In the genomic region with DNA sequence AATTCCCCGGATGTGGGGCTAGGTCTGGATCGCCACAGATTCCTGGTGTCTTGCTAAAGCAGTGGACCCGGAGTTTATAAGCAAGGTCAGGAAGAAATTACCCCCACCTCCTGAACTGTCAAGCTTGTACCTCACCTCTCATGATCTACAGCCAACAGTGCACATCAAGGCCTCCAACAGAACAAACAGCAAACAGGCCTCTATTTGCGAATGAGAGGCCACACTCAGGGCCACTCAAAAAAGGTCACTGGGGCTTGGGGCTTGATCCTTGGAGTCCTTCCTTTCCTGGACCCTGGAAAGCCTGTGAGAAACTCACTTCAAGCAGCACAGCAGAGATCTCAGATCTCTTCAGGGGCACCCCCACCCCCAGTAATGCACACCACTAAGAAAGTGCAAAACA, we compare ENCODE assay signal across 8 mouse cellular contexts. TPM values are rescaled to one million over a fixed set of nuclear protein-coding genes. Genes with fewer than 3 reads are reported as not detected.
DNase-seq lines count a peak whose midpoint lies in the region; ATAC-seq and TF ChIP-seq lines count a peak whose summit lies in the region.

No protein-coding gene starts in this region.

- H3K36me3 ChIP-seq in lung, embryonic 15.5 days: no peaks in the 10 kb centered on the region
- H3K36me3 ChIP-seq in intestine, embryonic 16.5 days (ENCODE audit: control insufficient read depth, insufficient read depth, low read length): no peaks in the 10 kb centered on the region
- no peaks in the 10 kb centered on the region for H3K36me3 ChIP-seq in neural tube, embryonic 15.5 days

- WGBS in lung, embryonic 15.5 days: 6% methylated on average over 4 of the region's 4 CpGs
- 11% methylated on average over 4 of the region's 4 CpGs for WGBS in intestine, embryonic 16.5 days
- 15% methylated on average over 4 of the region's 4 CpGs for WGBS in neural tube, embryonic 15.5 days

- H3K4me2 ChIP-seq in lung, embryonic 15.5 days: peak overlapping the region; percentile 72
- H3K4me2 ChIP-seq in intestine, embryonic 16.5 days (ENCODE audit: low read depth, low read length): peak overlapping the region; percentile 89
- peak overlapping the region; percentile 95 for H3K4me2 ChIP-seq in neural tube, embryonic 15.5 days

- H3K27ac ChIP-seq in lung, embryonic 15.5 days: peak overlapping the region; percentile 96; the same call in 1 of the 2 replicates
- H3K27ac ChIP-seq in embryonic fibroblast, embryonic 13.5 days (ENCODE audit: insufficient read depth, low read length): no peak overlapping the region
- H3K27ac ChIP-seq in intestine, embryonic 16.5 days (ENCODE audit: low read length): peak overlapping the region; percentile 95
- H3K27ac ChIP-seq in neural tube, embryonic 15.5 days (replicated peaks): no peak overlapping the region

- H3K27me3 ChIP-seq in lung, embryonic 15.5 days: no peaks in the 10 kb centered on the region
- no peaks in the 10 kb centered on the region for H3K27me3 ChIP-seq in intestine, embryonic 16.5 days (replicated peaks; ENCODE audit: control insufficient read depth, insufficient read depth, low read length)
- no peaks in the 10 kb centered on the region for H3K27me3 ChIP-seq in neural tube, embryonic 15.5 days (replicated peaks)

- no peak for TF ChIP-seq CTCF in embryonic fibroblast, embryonic 13.5 days (IDR thresholded peaks at IDR 0.05; ENCODE audit: borderline replicate concordance, insufficient read depth, low read length)

- no peak for TF ChIP-seq POLR2A in embryonic fibroblast, embryonic 13.5 days (IDR thresholded peaks at IDR 0.05; ENCODE audit: low read depth, low read length)

- peak overlapping the region; percentile 97 for H3K9ac ChIP-seq in lung, embryonic 15.5 days
- peak overlapping the region; percentile 97 for H3K9ac ChIP-seq in intestine, embryonic 16.5 days (ENCODE audit: low read depth, low read length)
- peak overlapping the region; percentile 96 for H3K9ac ChIP-seq in neural tube, embryonic 15.5 days (replicated peaks)

- H3K4me3 ChIP-seq in lung, embryonic 15.5 days: peak overlapping the region; percentile 91
- H3K4me3 ChIP-seq in embryonic fibroblast, embryonic 13.5 days (ENCODE audit: insufficient read depth, low read length): peak overlapping the region; percentile 94
- H3K4me3 ChIP-seq in intestine, embryonic 16.5 days (ENCODE audit: low read length): peak overlapping the region; percentile 99
- H3K4me3 ChIP-seq in neural tube, embryonic 15.5 days (replicated peaks): peak overlapping the region; percentile 99

- DNase-seq in lung, postnatal 36 days: no peak
- no peak for DNase-seq in urinary bladder, adult 2 months (ENCODE audit: low spot score)
- no peak for DNase-seq in gastrocnemius, adult 8-10 months (ENCODE audit: low spot score in 2 of 2)
- no peak for DNase-seq in adipocyte (ENCODE audit: low spot score)

- no peaks in the 10 kb centered on the region for H3K9me3 ChIP-seq in lung, embryonic 15.5 days
- H3K9me3 ChIP-seq in intestine, embryonic 16.5 days (ENCODE audit: control insufficient read depth, low read length): no peaks in the 10 kb centered on the region
- no peaks in the 10 kb centered on the region for H3K9me3 ChIP-seq in neural tube, embryonic 15.5 days (replicated peaks)

- peaks cover 41% of the 10 kb centered on the region for H3K4me1 ChIP-seq in lung, embryonic 15.5 days
- H3K4me1 ChIP-seq in embryonic fibroblast, embryonic 13.5 days (ENCODE audit: control insufficient read depth, insufficient read depth, low read length): no peaks in the 10 kb centered on the region; the same call in 1 of the 2 replicates
- H3K4me1 ChIP-seq in intestine, embryonic 16.5 days (ENCODE audit: control insufficient read depth, insufficient read depth, low read length): peaks cover 55% of the 10 kb centered on the region
- H3K4me1 ChIP-seq in neural tube, embryonic 15.5 days: peaks cover 67% of the 10 kb centered on the region

- ATAC-seq in lung, embryonic 15.5 days (ENCODE audit: borderline replicate concordance, extremely low read depth, low FRiP score, low TSS enrichment): no peak
- no peak for ATAC-seq in intestine, embryonic 16.5 days
- ATAC-seq in neural tube, embryonic 15.5 days (ENCODE audit: low FRiP score): no peak

RNA-seq across cellular contexts. Expression of gene Brd3os, which starts 31.8 kb away (rescaled TPM):
- 6.2 and 7.1 TPM in 2 replicates for polyA plus RNA-seq in lung, embryonic 15.5 days (2015; fragmentation: Nextera tagmentation; extraction: Ambion mirVana)
- 9.0 and 10.0 TPM in 2 replicates for polyA plus RNA-seq in embryonic fibroblast, embryonic 13.5 days (2011; ENCODE audit: insufficient read length, low read depth, missing spikeins)
- 4.6 and 5.5 TPM in 2 replicates for polyA plus RNA-seq in intestine, embryonic 16.5 days (2015; fragmentation: Nextera tagmentation; extraction: Ambion mirVana)
- polyA plus RNA-seq in neural tube, embryonic 15.5 days (2015; fragmentation: Nextera tagmentation; extraction: Ambion mirVana): 40.4 and 45.0 TPM in 2 replicates
- 8.0 and 10.2 TPM in 2 replicates for polyA plus RNA-seq in urinary bladder, adult 2 months (2012; rRNA removed)
- 1 to 10 TPM in 1 of 4 experiments, under 1 TPM in 3; 0.70 to 1.2 (median 0.82) TPM for total RNA-seq in gastrocnemius, adult 8-10 months (2022)

RNA-seq across cellular contexts. Expression of gene Brd3, which starts 33.6 kb away (rescaled TPM):
- polyA plus RNA-seq in lung, embryonic 15.5 days (2015; fragmentation: Nextera tagmentation; extraction: Ambion mirVana): 89.1 and 90.0 TPM in 2 replicates
- 38.7 and 41.4 TPM in 2 replicates for polyA plus RNA-seq in embryonic fibroblast, embryonic 13.5 days (2011; ENCODE audit: insufficient read length, low read depth, missing spikeins)
- 82.5 and 85.9 TPM in 2 replicates for polyA plus RNA-seq in intestine, embryonic 16.5 days (2015; fragmentation: Nextera tagmentation; extraction: Ambion mirVana)
- polyA plus RNA-seq in neural tube, embryonic 15.5 days (2015; fragmentation: Nextera tagmentation; extraction: Ambion mirVana): 98.6 and 99.7 TPM in 2 replicates
- polyA plus RNA-seq in urinary bladder, adult 2 months (2012; rRNA removed): 29.8 and 33.0 TPM in 2 replicates
- total RNA-seq in gastrocnemius, adult 8-10 months (2022): 10 to 100 TPM; 19.4 to 29.0 (median 24.9) TPM

RNA-seq across cellular contexts. Expression of gene Wdr5, which starts 41.0 kb away (rescaled TPM):
- 60.4 and 61.2 TPM in 2 replicates for polyA plus RNA-seq in lung, embryonic 15.5 days (2015; fragmentation: Nextera tagmentation; extraction: Ambion mirVana)
- 36.5 and 39.9 TPM in 2 replicates for polyA plus RNA-seq in embryonic fibroblast, embryonic 13.5 days (2011; ENCODE audit: insufficient read length, low read depth, missing spikeins)
- polyA plus RNA-seq in intestine, embryonic 16.5 days (2015; fragmentation: Nextera tagmentation; extraction: Ambion mirVana): 40.0 and 44.8 TPM in 2 replicates
- 41.7 and 44.4 TPM in 2 replicates for polyA plus RNA-seq in neural tube, embryonic 15.5 days (2015; fragmentation: Nextera tagmentation; extraction: Ambion mirVana)
- 29.1 and 34.4 TPM in 2 replicates for polyA plus RNA-seq in urinary bladder, adult 2 months (2012; rRNA removed)
- total RNA-seq in gastrocnemius, adult 8-10 months (2022): 10 to 100 TPM; 15.4 to 19.7 (median 17.1) TPM

RNA-seq across cellular contexts. Expression of gene Vav2, which starts 47.1 kb away (rescaled TPM):
- polyA plus RNA-seq in lung, embryonic 15.5 days (2015; fragmentation: Nextera tagmentation; extraction: Ambion mirVana): 9.0 and 9.7 TPM in 2 replicates
- polyA plus RNA-seq in embryonic fibroblast, embryonic 13.5 days (2011; ENCODE audit: insufficient read length, low read depth, missing spikeins): 8.4 and 8.6 TPM in 2 replicates
- polyA plus RNA-seq in intestine, embryonic 16.5 days (2015; fragmentation: Nextera tagmentation; extraction: Ambion mirVana): 4.1 and 4.8 TPM in 2 replicates
- 12.4 and 15.5 TPM in 2 replicates for polyA plus RNA-seq in neural tube, embryonic 15.5 days (2015; fragmentation: Nextera tagmentation; extraction: Ambion mirVana)
- polyA plus RNA-seq in urinary bladder, adult 2 months (2012; rRNA removed): 24.7 and 25.8 TPM in 2 replicates
- 1 to 10 TPM; 2.0 to 2.2 (median 2.0) TPM for total RNA-seq in gastrocnemius, adult 8-10 months (2022)

Comparison
In these comparisons a context has a peak if more than half of its experiments do, and no peak if none do; other contexts are left out.
1. H3K27ac ChIP-seq: peak in lung, embryonic 15.5 days (single experiment) and intestine, embryonic 16.5 days (single experiment); none in embryonic fibroblast, embryonic 13.5 days (single experiment) and neural tube, embryonic 15.5 days (single experiment).
2. Peak in every context shown above with its lines, with median percentiles within 50 percentile points of each other: H3K4me2 ChIP-seq, H3K4me3 ChIP-seq and H3K9ac ChIP-seq.